Mouse (Mus musculus) spleen, adult 2 months (tissue): Measurements from ENCODE around the gene Gm49388.

Source experiments
- CTCF ChIP-seq: fragments of 200-500 bp; IDR thresholded peaks from 2 replicates; pipeline ENCODE4 v1.5.1; 2011; ENCODE audit warnings: mild to moderate bottlenecking, inconsistent platforms; ENCODE audit not compliant: insufficient read depth, insufficient read length, insufficient replicate concordance; ENCODE audit errors: extremely low read depth
- POLR2A ChIP-seq: fragments of 200-500 bp; IDR thresholded peaks from 2 replicates; pipeline ENCODE4 v1.6.1; 2011; ENCODE audit warnings: low read depth, low read length, inconsistent platforms

DNA sequence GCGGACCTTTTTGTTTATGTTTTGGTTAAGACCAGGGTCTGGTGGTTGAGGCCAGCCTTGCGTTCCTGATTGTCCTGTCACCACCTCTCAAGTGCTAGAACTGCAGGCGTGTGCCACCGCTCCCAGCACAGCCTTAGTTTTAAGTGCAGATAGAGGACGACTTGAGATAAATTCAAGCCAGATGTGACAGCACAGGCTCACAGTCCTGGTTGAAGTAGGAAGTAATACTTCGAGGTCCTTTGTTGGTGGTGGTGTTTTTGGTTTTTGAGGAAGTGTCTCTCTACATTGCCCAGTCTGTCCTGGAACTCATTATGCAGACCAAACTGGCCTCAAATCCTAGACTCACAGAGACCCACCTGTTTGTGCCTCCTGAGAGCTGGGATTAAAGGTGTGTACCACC is 25.7 kb upstream of the Gm49388 start:
- no peak for TF ChIP-seq CTCF
- no peak for TF ChIP-seq POLR2A
